Mouse (Mus musculus): ENCODE measurements around the gene Dapk2. TPM values are rescaled to one million over a fixed set of nuclear protein-coding genes. Genes with fewer than 3 reads are reported as not detected.

The Dapk2 gene
- polyA plus RNA-seq, 1 experiment from 2014 or later: 4.4 TPM

- Histone ChIP-seq H3K4me2 (ENCODE audit: low read length) (no peak overlapping the region), H3K9ac (ENCODE audit: low read length) (no peak overlapping the region), H3K9me3 (ENCODE audit: control insufficient read depth, low read length) (no peaks in the 10 kb centered on the region), H3K27me3 (replicated peaks; ENCODE audit: control insufficient read depth, insufficient read depth, low read length) (no peaks in the 10 kb centered on the region), H3K4me1 (replicated peaks; ENCODE audit: control insufficient read depth, insufficient read depth, low read length) (0 out of 2 replicates have a peak, but pooled peaks cover 2% of the 10 kb centered on the region), H3K4me3 (ENCODE audit: low read depth, low read length) (no peak overlapping the region), H3K27ac (ENCODE audit: low read depth) (no peak overlapping the region), H3K36me3 (ENCODE audit: control insufficient read depth, insufficient read depth, low read length) (no peaks in the 10 kb centered on the region)
- no peak for ATAC-seq (replicated peaks; ENCODE audit: low FRiP score, low TSS enrichment, low read depth)
- DNase-seq (ENCODE audit: low spot score): no peak
- 95% methylated on average over 5 of the region's 5 CpGs for WGBS
Measured at GRCm38 (mm10) chr9:66173316-66173855, 15.4 kb downstream of the Dapk2 start.

- no peak for ATAC-seq (replicated peaks; ENCODE audit: low FRiP score, low TSS enrichment, low read depth)
Measured at GRCm38 (mm10) chr9:66174985-66175384, 17.0 kb downstream of the Dapk2 start.

GRCm38 (mm10) chr9:66177975-66178374 is 20.0 kb downstream of the Dapk2 start:
- Histone ChIP-seq H3K27me3 (replicated peaks; ENCODE audit: control insufficient read depth, insufficient read depth, low read length) (no peaks in the 10 kb centered on the region), H3K36me3 (ENCODE audit: control insufficient read depth, insufficient read depth, low read length) (no peaks in the 10 kb centered on the region), H3K9ac (ENCODE audit: low read length) (no peak overlapping the region), H3K4me3 (ENCODE audit: low read depth, low read length) (no peak overlapping the region), H3K4me1 (replicated peaks; ENCODE audit: control insufficient read depth, insufficient read depth, low read length) (peaks cover 5% of the 10 kb centered on the region; the same call in 1 of the 2 replicates), H3K27ac (ENCODE audit: low read depth) (no peak overlapping the region), H3K4me2 (ENCODE audit: low read length) (no peak overlapping the region), H3K9me3 (ENCODE audit: control insufficient read depth, low read length) (no peaks in the 10 kb centered on the region)
- 60% methylated on average over 1 of the region's 1 CpGs for WGBS
- no peak for DNase-seq (ENCODE audit: low spot score)
- ATAC-seq (replicated peaks; ENCODE audit: low FRiP score, low TSS enrichment, low read depth): no peak

More at GRCm38 (mm10) chr9:66174985-66175384, 17.0 kb downstream of the Dapk2 start:
- H3K4me1 ChIP-seq (replicated peaks; ENCODE audit: control insufficient read depth, insufficient read depth, low read length): 0 out of 2 replicates have a peak, but pooled peaks cover 2% of the 10 kb centered on the region
- H3K27ac ChIP-seq (ENCODE audit: low read depth): no peak overlapping the region
- no peak overlapping the region for H3K4me2 ChIP-seq (ENCODE audit: low read length)
- H3K4me3 ChIP-seq (ENCODE audit: low read depth, low read length): no peak overlapping the region
- 90% methylated on average over 3 of the region's 3 CpGs for WGBS
- H3K27me3 ChIP-seq (replicated peaks; ENCODE audit: control insufficient read depth, insufficient read depth, low read length): no peaks in the 10 kb centered on the region
- H3K9me3 ChIP-seq (ENCODE audit: control insufficient read depth, low read length): no peaks in the 10 kb centered on the region
- H3K9ac ChIP-seq (ENCODE audit: low read length): no peak overlapping the region
- DNase-seq (ENCODE audit: low spot score): no peak
- no peaks in the 10 kb centered on the region for H3K36me3 ChIP-seq (ENCODE audit: control insufficient read depth, insufficient read depth, low read length)

- Histone ChIP-seq H3K9ac (ENCODE audit: low read length) (no peak overlapping the region), H3K27me3 (replicated peaks; ENCODE audit: control insufficient read depth, insufficient read depth, low read length) (no peaks in the 10 kb centered on the region), H3K4me2 (ENCODE audit: low read length) (no peak overlapping the region), H3K4me1 (replicated peaks; ENCODE audit: control insufficient read depth, insufficient read depth, low read length) (peaks cover 5% of the 10 kb centered on the region; the same call in 1 of the 2 replicates), H3K27ac (ENCODE audit: low read depth) (no peak overlapping the region), H3K4me3 (ENCODE audit: low read depth, low read length) (no peak overlapping the region), H3K9me3 (ENCODE audit: control insufficient read depth, low read length) (no peaks in the 10 kb centered on the region), H3K36me3 (ENCODE audit: control insufficient read depth, insufficient read depth, low read length) (no peaks in the 10 kb centered on the region)
- no peak for DNase-seq (ENCODE audit: low spot score)
- ATAC-seq (replicated peaks; ENCODE audit: low FRiP score, low TSS enrichment, low read depth): no peak
- 77% methylated on average over 6 of the region's 6 CpGs for WGBS
Measured at GRCm38 (mm10) chr9:66179795-66180194, 21.8 kb downstream of the Dapk2 start.

- DNase-seq (ENCODE audit: low spot score): no peak
- Histone ChIP-seq H3K36me3 (ENCODE audit: control insufficient read depth, insufficient read depth, low read length) (no peaks in the 10 kb centered on the region), H3K9ac (ENCODE audit: low read length) (no peak overlapping the region), H3K9me3 (ENCODE audit: control insufficient read depth, low read length) (no peaks in the 10 kb centered on the region), H3K4me3 (ENCODE audit: low read depth, low read length) (no peak overlapping the region), H3K4me2 (ENCODE audit: low read length) (no peak overlapping the region), H3K27me3 (replicated peaks; ENCODE audit: control insufficient read depth, insufficient read depth, low read length) (no peaks in the 10 kb centered on the region), H3K4me1 (replicated peaks; ENCODE audit: control insufficient read depth, insufficient read depth, low read length) (peaks cover 5% of the 10 kb centered on the region; the same call in 1 of the 2 replicates), H3K27ac (ENCODE audit: low read depth) (no peak overlapping the region)
- ATAC-seq (replicated peaks; ENCODE audit: low FRiP score, low TSS enrichment, low read depth): peak; percentile 70; the same call in 1 of the 2 replicates
- WGBS: 75% methylated on average over 4 of the region's 4 CpGs
Measured at GRCm38 (mm10) chr9:66181126-66181825, 23.3 kb downstream of the Dapk2 start.

GRCm38 (mm10) chr9:66181826-66182678 is 24.0 kb downstream of the Dapk2 start:
- no peak for ATAC-seq (replicated peaks; ENCODE audit: low FRiP score, low TSS enrichment, low read depth)
- no peaks in the 10 kb centered on the region for H3K9me3 ChIP-seq (ENCODE audit: control insufficient read depth, low read length)
- no peak overlapping the region for H3K9ac ChIP-seq (ENCODE audit: low read length)
- 54% methylated on average over 11 of the region's 11 CpGs for WGBS
- no peak overlapping the region for H3K4me3 ChIP-seq (ENCODE audit: low read depth, low read length)
- no peaks in the 10 kb centered on the region for H3K27me3 ChIP-seq (replicated peaks; ENCODE audit: control insufficient read depth, insufficient read depth, low read length)
- H3K36me3 ChIP-seq (ENCODE audit: control insufficient read depth, insufficient read depth, low read length): no peaks in the 10 kb centered on the region
- peaks cover 5% of the 10 kb centered on the region; the same call in 1 of the 2 replicates for H3K4me1 ChIP-seq (replicated peaks; ENCODE audit: control insufficient read depth, insufficient read depth, low read length)
- H3K4me2 ChIP-seq (ENCODE audit: low read length): no peak overlapping the region
- H3K27ac ChIP-seq (ENCODE audit: low read depth): no peak overlapping the region
- no peak for DNase-seq (ENCODE audit: low spot score)

GRCm38 (mm10) chr9:66182679-66182993 is 24.6 kb downstream of the Dapk2 start:
- 59% methylated on average over 3 of the region's 3 CpGs for WGBS
- Histone ChIP-seq H3K4me1 (replicated peaks; ENCODE audit: control insufficient read depth, insufficient read depth, low read length) (peaks cover 5% of the 10 kb centered on the region; the same call in 1 of the 2 replicates), H3K36me3 (ENCODE audit: control insufficient read depth, insufficient read depth, low read length) (no peaks in the 10 kb centered on the region), H3K27ac (ENCODE audit: low read depth) (no peak overlapping the region), H3K9me3 (ENCODE audit: control insufficient read depth, low read length) (no peaks in the 10 kb centered on the region), H3K4me2 (ENCODE audit: low read length) (no peak overlapping the region), H3K9ac (ENCODE audit: low read length) (no peak overlapping the region), H3K4me3 (ENCODE audit: low read depth, low read length) (no peak overlapping the region), H3K27me3 (replicated peaks; ENCODE audit: control insufficient read depth, insufficient read depth, low read length) (no peaks in the 10 kb centered on the region)
- ATAC-seq (replicated peaks; ENCODE audit: low FRiP score, low TSS enrichment, low read depth) (no peak), DNase-seq (ENCODE audit: low spot score) (no peak)

- no peak for ATAC-seq (replicated peaks; ENCODE audit: low FRiP score, low TSS enrichment, low read depth)
- H3K27ac ChIP-seq (ENCODE audit: low read depth): no peak overlapping the region
- peaks cover 5% of the 10 kb centered on the region; the same call in 1 of the 2 replicates for H3K4me1 ChIP-seq (replicated peaks; ENCODE audit: control insufficient read depth, insufficient read depth, low read length)
- H3K4me3 ChIP-seq (ENCODE audit: low read depth, low read length): no peak overlapping the region
- WGBS: 64% methylated on average over 3 of the region's 3 CpGs
- H3K36me3 ChIP-seq (ENCODE audit: control insufficient read depth, insufficient read depth, low read length): no peaks in the 10 kb centered on the region
- H3K4me2 ChIP-seq (ENCODE audit: low read length): no peak overlapping the region
- no peak for DNase-seq (ENCODE audit: low spot score)
- no peak overlapping the region for H3K9ac ChIP-seq (ENCODE audit: low read length)
- no peaks in the 10 kb centered on the region for H3K9me3 ChIP-seq (ENCODE audit: control insufficient read depth, low read length)
- H3K27me3 ChIP-seq (replicated peaks; ENCODE audit: control insufficient read depth, insufficient read depth, low read length): no peaks in the 10 kb centered on the region
Measured at GRCm38 (mm10) chr9:66183023-66183422, 25.0 kb downstream of the Dapk2 start.
